Mouse (Mus musculus): Measurements from ENCODE around the gene Rabl6.

GRCm38 (mm10) chr2:25561946-25562345, 46.4 kb downstream of the Rabl6 start:
- TF ChIP-seq POLR2A (IDR thresholded peaks at IDR 0.05; ENCODE audit: control insufficient read depth, low read depth, low read length), result no peak
- no peak for TF ChIP-seq CTCF (IDR thresholded peaks at IDR 0.05; ENCODE audit: control insufficient read depth, insufficient read depth, insufficient replicate concordance, low read depth, low read length)
